Mouse (Mus musculus) midbrain, embryonic 14.5 days (tissue): ENCODE data around the gene Nsl1. TPM values are rescaled to one million over a fixed set of nuclear protein-coding genes. Genes with fewer than 3 reads are reported as not detected.

ENCODE experiments used
- ATAC-seq: fragments of 200-750 bp; cut with Nextera tagmentation; 2 replicates; pipeline ENCODE4 v1.8.0; 2017; ENCODE audit warnings: moderate number of reproducible peaks, moderate library complexity; ENCODE audit not compliant: low FRiP score, low TSS enrichment
- DNase-seq: peaks from one replicate; pipeline ENCODE4 v3.0.0-alpha.2; 2015
- H3K27ac ChIP-seq: fragments of 300-500 bp; sonication (generic); replicated peaks from 2 replicates; pipeline ENCODE4 v1.5.1; 2014; ENCODE audit warnings: mild to moderate bottlenecking, low read depth, low read length, moderate library complexity
- H3K27me3 ChIP-seq: fragments of 300-500 bp; sonication (generic); 2 replicates; pipeline ENCODE4 v1.6.1; 2014; ENCODE audit warnings: low read length, control low read depth, mixed read lengths; ENCODE audit not compliant: control insufficient read depth, insufficient read depth
- H3K36me3 ChIP-seq: fragments of 300-500 bp; sonication (generic); 2 replicates; pipeline ENCODE4 v1.6.1; 2014; ENCODE audit warnings: low read length, control low read depth; ENCODE audit not compliant: control insufficient read depth, insufficient read depth
- H3K4me1 ChIP-seq: fragments of 300-500 bp; sonication (generic); 2 replicates; pipeline ENCODE4 v1.6.1; 2014; ENCODE audit warnings: mild to moderate bottlenecking, antibody characterized with exemption, low read length, control low read depth; ENCODE audit not compliant: control insufficient read depth, insufficient read depth
- H3K4me2 ChIP-seq: fragments of 300-500 bp; sonication (generic); 2 replicates; pipeline ENCODE4 v1.6.1; 2014; ENCODE audit warnings: mild to moderate bottlenecking, low read length, moderate library complexity
- H3K4me3 ChIP-seq: fragments of 300-500 bp; sonication (generic); replicated peaks from 2 replicates; pipeline ENCODE4 v1.5.1; 2014; ENCODE audit warnings: low read depth, low read length
- H3K9ac ChIP-seq: fragments of 300-500 bp; sonication (generic); replicated peaks from 2 replicates; pipeline ENCODE4 v1.6.1; 2014; ENCODE audit warnings: mild to moderate bottlenecking, low read length, moderate library complexity
- H3K9me3 ChIP-seq: fragments of 300-500 bp; sonication (generic); 2 replicates; pipeline ENCODE4 v1.6.1; 2016; ENCODE audit warnings: low read length, control low read depth, mixed read lengths; ENCODE audit not compliant: control insufficient read depth
- WGBS: fragments of 180-500 bp; shearing (Covaris S2); extraction: QIAGEN DNeasy Blood & Tissue Kit; methylation state at CpG from one replicate; pipeline ENCODE4 v1.1.7; 2014; 5-methylcytosine and 5-hydroxymethylcytosine counted together
- polyA plus RNA-seq: library from polyadenylated mRNA; unstranded; fragments of >200 nt; fragmentation: Nextera tagmentation; extraction: Ambion mirVana; gene quantifications from 2 replicates; pipeline ENCODE4 v1.2.1, GENCODE M21; 2014

Nsl1 gene
- polyA plus RNA-seq, 1 experiment from 2014 or later: 4.9 TPM

DNA sequence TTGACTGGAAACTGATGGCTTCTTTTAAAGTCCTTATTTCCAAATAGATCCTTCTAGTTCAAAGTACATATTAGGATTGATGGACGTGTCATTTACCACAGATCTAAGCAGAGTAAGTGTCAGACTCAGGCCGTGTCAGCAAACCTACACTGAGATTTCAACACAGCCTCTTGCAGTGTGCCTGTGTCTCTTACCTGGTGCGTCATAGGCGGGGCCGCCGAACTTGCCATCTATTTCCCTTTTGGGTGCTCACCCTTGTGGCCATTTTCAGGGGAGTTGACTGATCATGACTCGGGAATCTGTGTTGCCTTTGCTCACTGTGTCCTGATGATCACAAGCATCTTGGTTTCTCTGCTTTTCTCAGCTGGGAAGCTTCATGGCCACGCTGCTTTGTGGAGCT lies 20.4 kb downstream of the Nsl1 start:
- Histone ChIP-seq H3K36me3 (peaks cover 14% of the 10 kb centered on the region), H3K27ac (no peak overlapping the region), H3K9me3 (no peaks in the 10 kb centered on the region), H3K27me3 (no peaks in the 10 kb centered on the region), H3K4me2 (no peak overlapping the region), H3K4me3 (no peak overlapping the region), H3K4me1 (no peaks in the 10 kb centered on the region), H3K9ac (no peak overlapping the region)
- 93% methylated on average over 8 of the region's 8 CpGs for WGBS
- DNase-seq (no peak), ATAC-seq (no peak)

DNA sequence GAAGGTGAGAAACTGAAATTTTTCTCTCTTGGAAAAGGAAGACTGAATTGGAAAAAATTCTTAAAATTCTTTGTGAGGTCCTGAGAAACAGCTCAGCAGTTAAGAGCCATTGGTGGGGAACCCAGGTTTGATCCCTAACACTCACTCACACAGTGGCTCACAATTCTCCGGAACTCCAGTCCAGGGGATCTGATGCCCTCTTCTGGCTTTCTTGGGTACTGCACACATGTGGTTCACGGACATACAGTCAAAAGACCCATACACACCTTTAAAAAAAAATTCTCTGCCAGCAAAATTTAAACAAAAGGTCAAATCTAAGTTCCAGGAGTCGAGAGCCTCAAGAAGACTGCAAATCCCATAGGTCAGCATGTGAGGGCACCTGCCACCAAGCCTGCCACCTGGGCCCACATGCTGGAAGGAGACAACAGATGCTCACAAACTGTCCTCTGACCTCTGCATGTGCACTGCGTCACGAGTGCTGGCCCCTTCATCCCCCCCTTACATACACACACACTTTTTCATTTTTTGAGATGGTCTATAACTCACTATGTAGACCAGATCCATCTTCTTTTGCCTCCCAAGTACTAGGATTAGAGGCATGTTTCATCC lies 22.2 kb downstream of the Nsl1 start:
- H3K4me3 ChIP-seq: no peak overlapping the region
- H3K4me2 ChIP-seq: no peak overlapping the region
- no peaks in the 10 kb centered on the region for H3K27me3 ChIP-seq
- H3K27ac ChIP-seq: no peak overlapping the region
- DNase-seq (peak; percentile 63), ATAC-seq (no peak)
- peaks cover 14% of the 10 kb centered on the region for H3K36me3 ChIP-seq
- no peak overlapping the region for H3K9ac ChIP-seq
- WGBS: 70% methylated on average over 5 of the region's 5 CpGs
- no peaks in the 10 kb centered on the region for H3K4me1 ChIP-seq
- no peaks in the 10 kb centered on the region for H3K9me3 ChIP-seq

DNA sequence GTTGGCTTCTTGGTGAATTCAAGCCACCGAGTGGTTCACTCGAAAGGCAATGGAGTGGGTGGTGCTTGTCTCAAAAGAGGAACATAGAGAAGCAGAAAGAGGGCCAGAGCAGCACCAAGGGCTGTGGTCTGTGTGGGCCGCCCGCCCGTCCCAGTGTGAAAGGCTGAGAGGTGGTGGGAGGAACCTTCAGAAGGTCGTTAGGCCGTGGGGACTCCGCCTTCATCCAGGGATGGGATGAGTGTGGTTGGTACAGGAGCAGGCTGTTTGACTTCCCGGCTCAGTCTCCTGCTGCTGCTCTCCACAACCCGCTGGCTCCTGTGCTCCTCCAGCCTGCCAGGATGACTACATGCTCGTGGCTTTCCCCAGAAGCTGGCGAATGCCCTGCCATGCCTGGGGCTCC lies 22.8 kb downstream of the Nsl1 start:
- DNase-seq: no peak
- Histone ChIP-seq H3K4me3 (no peak overlapping the region), H3K36me3 (peaks cover 12% of the 10 kb centered on the region), H3K4me2 (no peak overlapping the region), H3K9ac (no peak overlapping the region), H3K9me3 (no peaks in the 10 kb centered on the region), H3K27ac (no peak overlapping the region), H3K4me1 (no peaks in the 10 kb centered on the region), H3K27me3 (no peaks in the 10 kb centered on the region)
- 82% methylated on average over 12 of the region's 12 CpGs for WGBS
- no peak for ATAC-seq

DNA sequence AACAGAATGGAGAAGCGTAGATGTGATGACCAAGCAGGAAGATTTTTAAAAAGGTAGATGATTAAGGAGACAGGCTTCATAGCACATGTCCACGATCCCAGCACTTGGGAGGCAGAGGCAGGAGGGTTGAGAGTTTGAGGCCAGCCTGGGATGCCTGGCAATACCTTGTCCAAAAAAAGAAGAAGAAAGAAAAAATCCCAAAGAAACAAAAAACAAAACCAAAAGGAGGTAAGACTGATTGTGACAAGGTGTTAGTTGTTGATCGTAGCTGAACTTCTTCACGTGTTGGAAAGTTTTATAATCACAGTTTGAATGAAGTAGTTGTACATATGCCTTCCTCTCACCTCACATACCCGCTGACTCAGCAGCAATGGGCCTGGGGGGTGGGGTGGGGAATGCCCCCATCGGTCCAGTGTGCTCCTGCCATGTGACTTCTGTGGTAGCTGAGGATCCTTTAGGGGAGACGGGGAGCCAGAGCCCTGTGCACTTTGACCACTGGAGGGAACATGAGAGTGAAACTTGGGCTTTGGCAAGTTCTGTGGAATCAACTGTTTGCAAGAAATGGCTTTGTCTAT lies 23.6 kb downstream of the Nsl1 start:
- no peak for DNase-seq
- H3K9me3 ChIP-seq: no peaks in the 10 kb centered on the region

DNA sequence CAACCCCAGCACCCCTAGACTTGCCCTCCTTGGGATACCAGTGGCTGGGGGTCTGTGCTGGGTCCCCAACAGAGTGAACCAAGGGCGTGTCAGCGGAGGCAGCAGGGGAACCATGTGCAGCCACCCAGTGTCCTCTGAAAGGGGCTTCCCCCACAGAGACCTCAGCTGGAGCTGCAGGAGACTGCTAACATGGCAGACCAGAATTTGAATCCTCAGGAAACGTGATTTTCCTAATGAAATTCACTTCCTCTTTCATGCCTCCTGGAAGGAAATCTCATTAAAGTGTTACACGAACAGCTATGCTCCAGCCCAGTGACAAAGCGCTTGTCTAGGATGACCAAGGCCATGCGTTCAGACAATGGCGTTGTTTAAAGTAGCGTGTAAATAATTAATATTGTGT lies 24.1 kb downstream of the Nsl1 start:
- H3K9me3 ChIP-seq: no peaks in the 10 kb centered on the region
- no peak overlapping the region for H3K27ac ChIP-seq
- 75% methylated on average over 8 of the region's 8 CpGs for WGBS
- peaks cover 6% of the 10 kb centered on the region for H3K36me3 ChIP-seq
- H3K4me2 ChIP-seq: no peak overlapping the region
- ATAC-seq: no peak
- no peaks in the 10 kb centered on the region for H3K27me3 ChIP-seq
- no peak overlapping the region for H3K9ac ChIP-seq
- no peak overlapping the region for H3K4me3 ChIP-seq
- no peak for DNase-seq
- no peaks in the 10 kb centered on the region for H3K4me1 ChIP-seq

More for the DNA sequence above, 23.6 kb downstream of the Nsl1 start:
- WGBS: 92% methylated on average over 7 of the region's 7 CpGs
- H3K4me2 ChIP-seq: no peak overlapping the region
- no peak overlapping the region for H3K4me3 ChIP-seq
- ATAC-seq: no peak
- H3K9ac ChIP-seq: no peak overlapping the region
- no peaks in the 10 kb centered on the region for H3K4me1 ChIP-seq
- no peak overlapping the region for H3K27ac ChIP-seq
- H3K27me3 ChIP-seq: no peaks in the 10 kb centered on the region
- peaks cover 8% of the 10 kb centered on the region for H3K36me3 ChIP-seq

DNA sequence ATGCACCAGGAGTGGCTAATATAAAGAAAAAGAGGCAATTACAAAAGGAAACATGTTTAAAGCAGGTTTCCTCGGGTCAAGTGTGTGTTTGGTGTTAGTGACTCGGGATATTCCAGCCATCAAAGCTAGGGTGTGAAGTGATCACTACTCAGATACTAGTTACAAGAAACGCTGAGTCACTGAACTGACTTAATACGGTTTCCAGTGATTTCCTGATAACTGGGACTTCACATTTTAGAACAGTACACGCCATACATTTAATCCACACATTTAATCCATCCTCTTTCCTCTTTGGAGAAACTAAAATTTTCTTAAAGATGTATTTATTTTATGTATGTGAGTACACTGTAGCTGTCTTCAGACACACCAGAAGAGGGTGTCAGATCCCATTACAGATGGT lies 25.1 kb downstream of the Nsl1 start:
- Histone ChIP-seq H3K36me3 (no peaks in the 10 kb centered on the region), H3K9me3 (no peaks in the 10 kb centered on the region), H3K27me3 (no peaks in the 10 kb centered on the region), H3K27ac (no peak overlapping the region), H3K4me1 (no peaks in the 10 kb centered on the region), H3K4me2 (no peak overlapping the region), H3K9ac (no peak overlapping the region), H3K4me3 (no peak overlapping the region)
- ATAC-seq: no peak
- DNase-seq: no peak
- WGBS: 91% methylated on average over 5 of the region's 5 CpGs

DNA sequence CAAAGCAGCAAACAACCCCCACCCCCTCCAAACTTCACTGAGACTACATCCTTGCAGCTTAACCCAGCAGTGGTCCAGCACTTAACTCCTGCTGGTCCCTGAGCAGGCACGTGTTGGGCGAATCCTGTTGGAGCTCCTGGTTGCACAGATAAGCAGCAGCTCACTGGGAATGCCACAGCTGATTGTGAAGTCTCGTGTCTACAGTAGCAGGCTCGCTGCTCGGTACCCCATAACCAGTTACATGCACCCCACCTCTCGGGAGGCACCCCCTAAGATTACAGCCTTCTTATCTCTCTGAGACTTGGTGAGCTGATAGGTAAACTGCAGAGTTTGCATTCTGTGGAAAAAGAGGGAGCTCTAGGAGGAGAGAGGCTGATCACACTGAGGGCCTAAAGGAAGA lies 26.5 kb downstream of the Nsl1 start:
- no peaks in the 10 kb centered on the region for H3K36me3 ChIP-seq
- no peaks in the 10 kb centered on the region for H3K4me1 ChIP-seq
- DNase-seq (no peak), ATAC-seq (no peak)
- H3K27me3 ChIP-seq: no peaks in the 10 kb centered on the region
- H3K9me3 ChIP-seq: no peaks in the 10 kb centered on the region
- H3K27ac ChIP-seq: no peak overlapping the region
- no peak overlapping the region for H3K9ac ChIP-seq
- H3K4me2 ChIP-seq: no peak overlapping the region
- 77% methylated on average over 6 of the region's 6 CpGs for WGBS
- H3K4me3 ChIP-seq: no peak overlapping the region

DNA sequence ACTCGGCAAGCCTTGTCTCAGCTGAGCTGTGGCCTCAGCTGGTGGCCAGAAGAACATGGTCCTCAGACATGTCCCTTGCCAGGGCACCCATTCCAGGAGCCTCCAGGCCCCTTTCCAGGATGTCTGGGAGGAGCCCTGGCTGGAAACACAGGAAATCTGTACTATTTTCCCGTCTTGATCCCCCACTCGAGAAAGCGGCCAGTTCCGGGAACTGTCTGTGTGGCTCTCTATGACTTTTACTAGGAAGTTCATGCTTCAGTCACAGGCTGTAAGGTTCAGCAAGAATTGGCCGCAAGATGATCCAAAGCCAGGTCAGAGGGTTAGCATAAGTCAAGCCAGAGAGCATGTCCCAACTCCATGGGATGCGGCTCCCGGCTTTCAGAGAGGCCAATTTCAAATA lies 29.2 kb downstream of the Nsl1 start:
- H3K27me3 ChIP-seq: peaks cover 3% of the 10 kb centered on the region; the same call in 1 of the 2 replicates
- WGBS: 85% methylated on average over 8 of the region's 8 CpGs
- DNase-seq: no peak

DNA sequence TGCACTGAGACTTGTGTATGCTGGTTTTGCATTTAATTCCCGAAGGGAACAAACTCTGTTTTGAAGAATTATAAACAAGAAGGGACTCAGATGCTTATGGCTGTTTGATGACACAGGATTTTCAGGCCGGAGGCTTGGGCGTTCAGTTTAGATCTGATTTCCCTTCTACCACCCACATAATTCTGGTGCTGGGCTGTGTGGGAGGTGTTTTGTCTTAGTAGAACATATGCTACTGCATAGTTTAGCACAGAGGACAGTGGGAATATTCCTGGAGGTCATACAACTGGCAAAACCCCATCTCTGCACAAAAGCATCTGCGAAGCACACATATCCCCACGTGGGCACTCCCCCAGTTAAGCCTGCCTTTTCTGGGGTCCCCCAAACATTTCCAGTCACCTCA lies 30.8 kb downstream of the Nsl1 start:
- no peaks in the 10 kb centered on the region for H3K36me3 ChIP-seq
- no peak overlapping the region for H3K4me3 ChIP-seq
- no peak overlapping the region for H3K27ac ChIP-seq
- DNase-seq (no peak), ATAC-seq (no peak)
- H3K4me1 ChIP-seq: no peaks in the 10 kb centered on the region
- WGBS: 82% methylated on average over 5 of the region's 5 CpGs
- H3K9ac ChIP-seq: no peak overlapping the region
- H3K9me3 ChIP-seq: no peaks in the 10 kb centered on the region
- no peak overlapping the region for H3K4me2 ChIP-seq
- peaks cover 13% of the 10 kb centered on the region; the same call in 1 of the 2 replicates for H3K27me3 ChIP-seq

More for the DNA sequence above, 29.2 kb downstream of the Nsl1 start:
- H3K9me3 ChIP-seq: no peaks in the 10 kb centered on the region
- no peaks in the 10 kb centered on the region for H3K36me3 ChIP-seq
- H3K4me1 ChIP-seq: no peaks in the 10 kb centered on the region
- H3K4me2 ChIP-seq: no peak overlapping the region
- no peak overlapping the region for H3K27ac ChIP-seq
- ATAC-seq: no peak
- no peak overlapping the region for H3K4me3 ChIP-seq
- H3K9ac ChIP-seq: no peak overlapping the region
